Mouse (Mus musculus) bone marrow, adult 2 months (tissue): ENCODE data around the gene Epha6.

Experiments
- CTCF ChIP-seq: fragments of 200-500 bp; IDR thresholded peaks from 2 replicates; pipeline ENCODE4 v1.5.1; 2011; ENCODE audit warnings: low read length, control low read depth; ENCODE audit not compliant: control insufficient read depth, insufficient read depth
- POLR2A ChIP-seq: fragments of 200-500 bp; IDR thresholded peaks from 2 replicates; pipeline ENCODE4 v1.6.1; 2011; ENCODE audit warnings: low read depth, mild to moderate bottlenecking, control low read depth, low read length, borderline replicate concordance; ENCODE audit not compliant: control insufficient read depth

DNA sequence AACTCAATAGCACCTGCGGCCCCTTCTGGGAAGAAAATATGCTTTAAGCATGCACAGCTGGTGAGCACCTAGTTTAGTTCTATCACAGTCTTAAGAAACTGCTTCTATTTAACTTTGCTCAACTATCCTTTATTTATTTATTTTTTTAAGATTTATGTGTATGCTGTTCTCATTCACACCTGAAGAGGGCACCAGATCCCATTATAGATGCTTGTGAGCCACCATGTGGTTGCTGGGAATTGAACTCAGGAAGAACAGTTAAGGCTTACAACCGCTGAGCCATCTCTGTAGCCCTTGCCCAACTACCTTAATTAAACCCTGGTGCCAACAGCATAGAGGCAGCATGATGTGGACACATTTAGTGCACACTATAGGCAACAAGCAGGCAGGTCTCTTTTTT, 938.4 kb downstream of the Epha6 start:
- no peak for TF ChIP-seq POLR2A
- no peak for TF ChIP-seq CTCF
